Mouse (Mus musculus): ENCODE data around the gene F2rl2. TPM values are rescaled to one million over a fixed set of nuclear protein-coding genes. Genes with fewer than 3 reads are reported as not detected.
A peak's percentile ranks its signal among the peaks of the same experiment; 100 is the strongest.

The F2rl2 gene
- total RNA-seq (2014; fragmentation: Nextera tagmentation) = not detected in 2 replicates
- 0.09 and 1.1 TPM in 2 replicates for total RNA-seq (2017)

DNA sequence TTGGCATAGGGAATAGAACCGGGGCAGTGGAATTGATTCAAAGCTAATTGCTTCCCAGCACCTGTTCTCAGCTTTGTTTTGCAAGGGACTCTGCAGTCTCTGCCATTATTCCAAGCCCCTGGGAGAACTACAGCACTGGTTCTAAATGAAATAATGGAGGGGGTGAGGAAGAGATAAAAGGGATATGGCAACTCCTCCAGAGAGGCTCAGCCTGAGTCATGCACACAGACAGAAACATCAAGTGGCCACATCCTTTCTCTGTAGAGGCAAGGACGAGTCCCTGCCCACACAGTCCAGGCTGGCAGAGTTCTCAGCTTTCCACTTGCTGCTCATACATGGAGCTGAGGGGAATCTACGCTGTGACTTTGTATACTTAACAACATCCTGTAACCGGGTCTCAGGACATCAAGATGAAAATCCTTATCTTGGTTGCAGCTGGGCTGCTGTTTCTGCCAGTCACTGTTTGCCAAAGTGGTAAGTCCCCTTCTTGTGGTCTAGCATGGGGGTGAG lies at the start of gene F2rl2:
Gene F2rl2 (plus strand): TSS at position 200 of the 510 bp plus-strand sequence.
- ATAC-seq (replicated peaks; ENCODE audit: poor library complexity, severe bottlenecking) = peak; percentile 47

DNA sequence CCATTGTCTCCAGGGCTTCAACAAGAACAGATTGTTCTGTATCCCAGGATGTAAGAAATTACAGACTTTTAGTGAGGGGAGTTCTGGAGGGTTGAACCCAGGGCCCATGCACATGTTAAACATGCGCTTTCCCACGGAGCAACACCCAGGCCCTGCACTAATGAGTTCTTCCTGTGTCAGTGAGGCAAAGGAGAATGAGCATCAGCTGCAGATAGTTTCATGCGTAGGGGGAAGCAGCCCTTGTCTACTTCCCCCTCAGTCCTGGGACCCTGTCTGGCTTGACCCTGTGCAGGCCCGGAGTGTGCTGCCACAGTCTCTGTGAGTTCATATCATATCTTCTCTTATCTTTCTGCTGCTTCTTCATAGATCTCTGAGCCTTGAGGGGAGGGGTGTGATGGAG lies 49.4 kb upstream of the F2rl2 start:
- no peak for ATAC-seq (replicated peaks; ENCODE audit: poor library complexity, severe bottlenecking)

DNA sequence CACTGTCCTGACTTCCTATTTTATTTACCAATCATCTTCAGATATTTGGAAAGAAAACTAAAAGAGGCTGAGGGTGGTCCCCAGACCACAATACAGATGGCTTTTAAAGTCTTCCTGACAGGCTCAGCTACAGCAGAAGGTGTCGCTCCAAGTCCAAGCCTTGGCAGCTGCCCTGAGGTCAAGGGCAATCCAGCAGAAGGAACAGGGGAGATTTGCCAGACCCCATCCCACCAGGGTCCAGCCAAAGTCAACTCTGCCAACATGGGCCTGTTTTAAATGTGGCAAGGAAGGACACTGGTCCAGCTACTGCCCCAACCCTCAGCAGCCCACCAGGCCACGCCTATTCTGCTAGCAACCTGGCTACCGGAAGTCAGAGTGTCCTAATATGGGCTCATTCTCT lies 46.7 kb upstream of the F2rl2 start:
- no peak for ATAC-seq (replicated peaks; ENCODE audit: poor library complexity, severe bottlenecking)

DNA sequence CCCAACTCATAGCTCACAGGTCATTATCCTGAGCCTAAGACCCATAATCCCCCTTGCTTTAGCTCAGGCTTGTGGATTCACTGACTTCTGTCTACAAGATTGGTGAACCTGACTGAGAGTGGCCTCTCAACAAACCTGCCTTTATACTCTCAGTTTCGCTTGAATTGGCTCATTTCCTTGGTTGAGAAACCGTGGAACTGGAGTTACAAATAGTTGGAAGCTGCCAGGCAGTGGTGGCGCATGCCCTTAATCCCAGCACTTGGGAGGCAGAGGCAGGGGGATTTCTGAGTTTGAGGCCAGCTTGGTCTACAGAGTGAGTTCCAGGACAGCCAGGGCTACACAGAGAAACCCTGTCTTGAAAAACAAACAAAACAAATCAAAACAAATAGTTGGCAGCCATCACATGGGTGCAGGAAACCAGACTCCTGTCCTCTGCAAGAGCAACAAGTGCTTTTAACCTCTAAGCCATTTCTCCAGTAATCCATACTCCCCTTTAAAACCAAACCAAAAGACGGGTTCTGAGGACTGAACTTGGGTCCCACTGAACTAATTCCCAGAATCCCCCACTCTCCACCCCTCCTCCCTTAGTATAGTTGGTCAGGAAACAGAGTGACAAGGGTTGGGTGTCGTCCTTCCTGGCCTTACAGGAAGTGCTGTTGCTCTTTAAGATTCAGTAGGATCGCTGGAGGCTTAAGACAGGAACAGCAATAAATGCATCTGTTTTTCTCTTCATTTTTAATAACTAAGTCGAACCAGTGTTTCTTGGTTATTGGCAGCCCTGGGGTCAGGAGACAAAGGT lies 44.6 kb upstream of the F2rl2 start:
- ATAC-seq (replicated peaks; ENCODE audit: poor library complexity, severe bottlenecking) = no peak

DNA sequence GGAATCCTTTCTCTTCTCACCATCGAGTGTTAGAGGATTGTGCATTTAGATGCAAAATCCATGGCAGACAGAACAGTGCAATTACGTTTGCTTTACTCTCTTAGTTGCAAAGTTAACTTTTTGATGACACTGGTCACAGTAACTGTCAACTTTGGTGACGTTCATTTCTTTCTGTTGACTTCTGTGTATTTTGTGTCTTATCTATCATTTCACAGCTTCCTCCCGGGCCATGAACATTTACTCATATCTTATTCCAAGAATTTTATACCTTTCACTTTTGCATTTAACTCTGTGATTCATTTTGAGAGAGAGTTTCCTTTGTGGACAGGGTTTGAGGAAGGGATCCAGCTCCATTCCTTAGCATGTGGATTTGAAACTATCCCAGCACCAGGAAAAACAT lies 43.0 kb upstream of the F2rl2 start:
- no peak for ATAC-seq (replicated peaks; ENCODE audit: poor library complexity, severe bottlenecking)

DNA sequence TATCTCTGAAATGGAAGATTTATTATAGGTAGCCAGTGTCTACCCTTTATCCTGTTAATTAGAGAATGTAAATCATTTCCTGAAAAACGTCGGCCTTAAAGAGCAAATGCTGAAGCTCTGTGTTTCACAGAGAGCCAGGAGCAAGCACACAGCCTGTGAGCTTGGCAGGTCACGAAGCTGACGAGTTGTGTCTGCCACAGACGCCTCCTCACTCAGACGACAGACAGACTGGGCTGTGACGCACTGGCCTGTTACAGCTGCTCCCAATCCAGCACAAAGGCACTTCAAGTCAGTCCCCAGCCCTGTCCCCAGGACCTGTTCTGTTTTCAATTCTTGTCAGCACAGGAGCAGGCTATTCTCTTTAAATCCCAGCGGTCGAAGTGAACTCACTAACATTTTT lies 41.4 kb upstream of the F2rl2 start:
- no peak for ATAC-seq (replicated peaks; ENCODE audit: poor library complexity, severe bottlenecking)

DNA sequence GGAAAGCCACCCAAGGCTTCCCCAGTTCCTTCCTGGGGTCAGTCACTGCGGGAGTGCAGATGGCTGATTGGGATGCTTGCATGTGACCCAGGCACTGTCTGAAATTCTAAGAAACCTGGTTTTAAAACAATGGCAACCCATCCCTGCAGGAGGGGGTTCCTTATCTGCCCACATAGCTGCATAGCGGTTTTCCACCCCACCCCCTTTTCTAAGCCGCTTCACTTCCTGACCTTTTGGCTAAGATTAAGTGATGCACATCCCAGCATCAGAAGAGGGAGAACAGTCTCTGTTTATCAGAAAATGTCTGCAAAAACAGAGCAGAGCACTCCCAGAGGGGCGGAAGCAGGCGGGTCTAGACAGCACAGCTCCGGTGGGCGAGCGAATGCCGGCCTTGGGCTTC lies 39.5 kb upstream of the F2rl2 start:
- no peak for ATAC-seq (replicated peaks; ENCODE audit: poor library complexity, severe bottlenecking)

DNA sequence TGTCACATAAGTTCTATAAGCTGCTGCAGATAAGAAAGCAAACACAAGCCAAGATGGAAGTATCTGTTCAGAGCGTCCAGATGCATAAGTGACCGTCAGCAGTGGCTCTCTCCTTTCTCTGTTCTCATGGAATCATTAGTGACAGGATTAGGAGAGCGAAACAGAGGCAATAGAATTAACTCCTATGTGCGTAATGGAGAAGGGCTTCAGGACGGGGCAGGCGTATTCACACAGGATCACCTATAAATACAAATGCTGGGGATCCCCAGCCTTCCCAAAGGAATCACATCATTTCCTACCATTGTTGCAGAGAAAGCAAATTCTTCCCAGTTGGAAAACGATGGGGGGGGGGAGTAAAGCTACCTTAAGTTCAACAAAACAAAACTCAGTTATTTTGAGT lies 37.2 kb upstream of the F2rl2 start:
- no peak for ATAC-seq (replicated peaks; ENCODE audit: poor library complexity, severe bottlenecking)

DNA sequence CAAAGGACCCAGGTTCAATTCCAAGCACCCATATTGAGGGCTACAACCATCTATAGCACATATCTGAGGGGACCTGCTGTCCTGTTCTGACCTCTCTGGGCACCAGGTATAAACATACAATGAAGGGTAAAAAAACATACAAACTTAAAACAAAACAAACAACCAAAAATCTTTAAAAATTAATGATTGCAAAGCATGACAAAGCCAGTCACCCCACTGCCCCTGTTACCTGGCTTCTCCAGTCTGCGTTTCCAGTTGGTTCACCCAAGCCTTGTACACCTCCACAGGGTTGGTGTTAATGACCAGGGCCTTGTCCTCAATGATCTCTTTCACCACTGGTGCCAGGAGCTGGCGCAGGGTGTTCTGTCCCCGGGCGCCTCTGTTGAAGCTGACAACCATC lies 32.8 kb upstream of the F2rl2 start:
- ATAC-seq (replicated peaks; ENCODE audit: poor library complexity, severe bottlenecking) = no peak

DNA sequence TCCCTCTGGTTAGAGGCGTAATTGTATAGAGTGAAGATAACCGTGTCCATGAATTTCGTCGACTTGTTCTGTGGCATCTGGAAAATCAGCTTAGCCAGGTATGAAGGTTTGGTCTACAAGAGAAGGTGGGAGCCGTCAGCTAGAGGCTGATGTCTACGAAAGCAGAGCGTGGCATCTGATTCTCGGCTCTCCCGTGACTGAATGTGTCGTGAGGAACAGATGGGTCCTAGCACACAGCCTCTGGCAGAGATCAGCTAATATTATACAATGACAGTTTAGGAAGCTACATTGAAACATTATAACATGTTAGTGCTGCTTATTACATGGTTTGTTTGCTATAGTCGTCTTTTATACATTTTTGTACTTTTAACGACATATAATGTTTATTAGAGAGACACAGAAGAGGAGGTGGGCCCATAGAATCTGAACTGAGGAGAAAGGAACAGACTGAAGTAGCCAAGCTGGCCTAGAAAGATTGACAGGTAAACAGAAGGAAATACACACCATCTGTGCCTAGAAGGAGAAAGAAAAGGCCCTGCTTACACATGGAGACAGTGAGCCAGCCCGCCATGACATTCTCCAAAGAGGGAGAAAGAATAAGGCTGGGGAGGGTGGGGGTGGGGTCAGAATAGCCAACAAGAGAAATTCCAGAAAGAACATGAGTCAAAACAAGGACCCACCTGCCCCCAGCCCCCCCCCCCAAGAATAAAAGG lies 30.9 kb upstream of the F2rl2 start:
- no peak for ATAC-seq (replicated peaks; ENCODE audit: poor library complexity, severe bottlenecking)

DNA sequence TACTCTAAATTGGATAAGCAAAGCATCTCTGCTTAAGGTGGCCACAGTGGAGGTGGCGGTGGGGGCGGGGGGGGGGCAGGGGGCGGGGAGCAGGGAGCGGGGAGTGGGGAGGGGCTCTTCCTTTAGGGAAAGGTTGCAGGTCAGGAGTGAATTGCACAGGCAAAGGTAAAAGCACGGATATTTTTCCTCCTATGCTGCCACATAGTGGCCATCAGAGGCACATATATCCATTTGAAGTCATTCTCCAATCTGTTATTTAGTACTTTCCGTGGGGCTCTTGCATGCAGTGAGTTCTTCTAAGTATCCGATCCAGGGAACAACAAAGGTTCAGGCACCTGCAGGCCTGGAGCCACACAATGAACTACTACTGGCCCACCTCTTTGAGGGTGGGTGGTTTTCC lies 29.4 kb upstream of the F2rl2 start:
- ATAC-seq (replicated peaks; ENCODE audit: poor library complexity, severe bottlenecking) = no peak

DNA sequence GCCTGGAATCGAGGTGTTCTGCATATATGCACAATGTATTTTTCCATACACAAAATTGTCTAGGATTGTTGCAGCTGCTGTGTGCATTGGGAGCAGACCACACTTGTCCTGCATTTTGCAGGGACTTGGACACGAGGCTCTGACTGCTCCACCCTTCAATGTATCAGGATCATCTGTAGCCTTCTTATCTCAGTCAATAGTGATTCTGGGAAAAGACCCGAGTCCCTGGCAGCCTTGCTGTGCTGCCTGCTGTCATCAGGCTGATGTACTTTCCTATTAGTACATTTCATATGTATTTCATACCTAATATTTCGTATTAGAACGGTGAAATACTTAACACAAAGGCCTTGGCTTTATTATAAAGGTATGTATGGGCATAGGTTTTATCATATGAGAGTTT lies 26.1 kb upstream of the F2rl2 start:
- ATAC-seq (replicated peaks; ENCODE audit: poor library complexity, severe bottlenecking) = no peak

DNA sequence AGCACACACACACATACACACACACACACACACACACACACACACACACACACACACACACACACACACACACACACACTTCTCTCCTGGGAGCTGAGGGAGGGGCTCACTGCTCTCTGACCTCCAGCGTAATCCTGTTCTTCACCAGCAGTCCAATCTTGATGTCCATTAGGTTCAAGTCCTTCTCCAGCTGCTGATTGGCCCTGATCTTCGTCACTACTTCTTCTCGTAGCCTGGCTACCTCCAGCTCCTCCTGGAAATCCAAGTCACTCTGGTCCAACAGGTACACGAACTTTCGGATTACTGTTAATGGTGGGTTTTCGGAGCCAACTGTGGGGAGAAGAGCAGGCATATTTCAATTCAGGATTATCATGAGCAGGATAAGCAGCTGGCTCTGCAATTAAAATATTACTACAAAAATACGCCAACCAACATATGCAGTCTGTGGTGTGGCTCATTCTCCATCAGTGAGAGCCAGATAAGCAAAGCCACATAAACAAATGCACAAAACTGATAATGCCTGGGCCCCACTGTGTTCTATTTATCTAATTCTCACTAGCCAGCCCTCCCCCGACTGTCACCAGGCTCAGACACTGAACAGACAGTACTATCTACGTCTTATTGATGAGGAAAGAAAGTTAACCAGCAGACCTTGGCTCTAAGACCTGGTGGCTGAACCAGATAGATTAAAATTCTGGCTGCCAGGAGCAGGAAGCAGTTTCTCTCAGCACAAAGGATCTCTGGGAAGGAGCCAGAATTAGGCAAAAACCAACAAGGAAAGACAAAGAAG lies 25.4 kb upstream of the F2rl2 start:
- ATAC-seq (replicated peaks; ENCODE audit: poor library complexity, severe bottlenecking) = no peak

DNA sequence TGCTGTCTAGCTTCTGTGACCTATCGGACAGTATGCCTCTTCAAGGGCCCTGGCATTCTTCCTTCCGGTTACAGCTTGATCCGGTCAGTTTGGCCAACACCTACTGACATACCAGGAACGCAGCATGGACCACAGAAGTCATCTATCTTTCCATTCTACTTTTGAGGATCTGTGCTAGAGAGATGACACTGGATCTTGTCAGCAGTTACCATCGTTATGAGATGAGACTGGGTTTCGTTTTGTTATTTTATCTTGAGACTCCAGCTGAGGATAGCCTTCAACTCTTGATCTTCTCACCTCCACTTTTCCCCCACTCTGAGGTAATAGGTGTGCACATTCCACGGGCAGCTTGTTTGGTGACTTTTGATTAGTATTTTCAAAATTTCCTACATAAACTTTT lies 24.3 kb upstream of the F2rl2 start:
- no peak for ATAC-seq (replicated peaks; ENCODE audit: poor library complexity, severe bottlenecking)

DNA sequence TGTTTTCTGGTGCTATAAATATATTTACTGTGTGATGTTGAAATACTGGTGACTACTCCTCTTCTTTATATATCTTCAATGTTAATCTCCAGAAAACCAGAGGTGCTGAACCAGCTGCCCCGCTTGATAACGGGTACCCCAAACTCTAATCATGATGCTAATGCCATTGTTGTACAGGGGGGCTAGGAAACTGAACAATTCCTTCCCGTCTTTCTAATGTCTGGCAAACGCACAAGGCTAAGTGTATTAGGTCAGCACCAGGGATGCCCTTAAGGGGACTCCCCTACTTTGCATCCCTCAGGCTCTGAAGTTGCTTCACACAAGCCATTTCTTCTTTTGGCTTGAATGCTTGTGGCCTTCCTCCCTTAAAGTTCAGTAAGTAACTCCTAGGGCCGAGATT lies 17.6 kb upstream of the F2rl2 start:
- ATAC-seq (replicated peaks; ENCODE audit: poor library complexity, severe bottlenecking) = no peak

DNA sequence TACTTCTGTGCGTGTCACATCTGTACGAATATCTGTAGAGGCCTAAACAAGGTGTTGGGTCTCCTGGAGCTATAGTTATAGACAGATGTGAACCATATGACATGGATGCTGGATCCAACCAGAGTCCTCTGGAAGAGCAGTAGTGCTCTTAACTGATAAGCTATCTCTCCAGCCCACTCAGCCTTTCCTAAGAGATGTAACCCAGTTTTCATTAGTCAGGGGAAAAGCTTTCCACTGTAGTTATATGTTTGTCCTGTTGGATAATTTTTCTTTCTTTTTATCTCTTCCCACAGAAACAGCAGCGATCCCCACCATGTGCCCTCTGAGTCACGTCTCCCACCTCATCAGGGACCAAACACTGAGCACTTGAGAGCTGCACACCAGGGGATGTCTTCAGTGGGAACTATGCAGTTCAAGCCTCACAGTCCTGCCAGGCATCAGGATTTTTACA lies 17.1 kb upstream of the F2rl2 start:
- ATAC-seq (replicated peaks; ENCODE audit: poor library complexity, severe bottlenecking) = no peak

DNA sequence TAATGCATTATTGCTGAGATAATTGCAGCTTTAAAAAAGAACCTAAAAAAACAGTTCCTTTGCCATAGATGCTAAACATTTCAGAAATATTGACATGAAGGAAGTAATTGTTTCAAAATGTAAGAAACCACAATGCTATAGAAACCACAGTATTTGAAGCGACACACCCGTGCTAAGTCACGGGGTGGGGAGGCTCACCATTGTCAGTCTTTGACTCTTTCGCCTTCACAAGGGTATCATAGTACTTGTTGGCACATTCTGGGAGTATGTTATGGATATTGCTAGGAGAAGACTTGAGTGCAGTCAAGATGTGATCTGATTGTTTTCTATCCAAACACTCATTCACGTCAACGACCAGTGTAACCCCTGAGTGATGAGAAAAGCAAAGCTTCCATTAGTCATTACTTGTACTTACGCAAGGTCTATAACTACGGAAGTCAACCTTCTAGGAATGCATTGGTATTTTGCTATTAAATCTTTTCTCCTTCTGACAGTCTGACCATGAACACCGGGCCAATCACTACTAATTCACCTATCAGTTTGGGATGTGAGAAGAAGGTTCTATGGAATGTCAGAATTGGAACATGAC lies 11.9 kb upstream of the F2rl2 start:
- peak; percentile 60 for ATAC-seq (replicated peaks; ENCODE audit: poor library complexity, severe bottlenecking)

DNA sequence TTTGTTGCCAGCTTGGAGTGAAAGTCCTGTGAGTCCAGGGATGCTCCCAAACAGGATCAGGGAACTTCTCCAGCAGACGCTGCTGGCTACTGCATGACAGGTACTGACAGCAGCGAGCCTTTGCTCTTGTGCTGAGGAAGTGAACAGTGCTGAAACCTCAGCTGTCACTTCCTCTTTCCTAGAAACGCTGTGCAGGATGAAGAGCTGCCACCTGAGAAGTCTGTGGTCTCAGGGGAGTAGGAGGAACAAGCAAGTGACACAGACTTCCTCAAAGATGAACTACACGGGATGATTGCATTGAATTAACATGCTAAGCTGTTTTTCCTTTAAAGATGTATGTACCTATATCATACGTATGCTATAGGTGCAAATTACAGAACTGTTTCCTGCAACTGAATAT lies 10.9 kb upstream of the F2rl2 start:
- ATAC-seq (replicated peaks; ENCODE audit: poor library complexity, severe bottlenecking) = peak; percentile 96

DNA sequence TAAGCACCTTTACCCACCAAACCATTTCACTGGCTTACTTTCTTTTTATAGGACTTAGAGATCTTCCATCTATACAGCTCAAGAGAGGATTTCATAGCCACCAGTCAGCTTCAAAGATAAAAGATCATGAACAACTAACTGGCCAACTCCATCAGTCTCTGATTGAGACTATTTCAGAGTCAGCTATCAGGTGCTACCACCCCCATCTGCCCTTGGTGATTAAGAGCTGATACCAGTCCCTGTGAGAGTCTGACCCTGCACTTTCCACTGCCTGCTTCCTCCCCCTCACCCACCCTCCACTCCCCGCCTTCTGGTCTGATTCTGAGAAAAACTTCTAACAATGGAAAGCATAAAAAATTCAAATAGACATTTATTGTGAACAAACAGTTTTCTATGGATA lies 8.1 kb upstream of the F2rl2 start:
- no peak for ATAC-seq (replicated peaks; ENCODE audit: poor library complexity, severe bottlenecking)

DNA sequence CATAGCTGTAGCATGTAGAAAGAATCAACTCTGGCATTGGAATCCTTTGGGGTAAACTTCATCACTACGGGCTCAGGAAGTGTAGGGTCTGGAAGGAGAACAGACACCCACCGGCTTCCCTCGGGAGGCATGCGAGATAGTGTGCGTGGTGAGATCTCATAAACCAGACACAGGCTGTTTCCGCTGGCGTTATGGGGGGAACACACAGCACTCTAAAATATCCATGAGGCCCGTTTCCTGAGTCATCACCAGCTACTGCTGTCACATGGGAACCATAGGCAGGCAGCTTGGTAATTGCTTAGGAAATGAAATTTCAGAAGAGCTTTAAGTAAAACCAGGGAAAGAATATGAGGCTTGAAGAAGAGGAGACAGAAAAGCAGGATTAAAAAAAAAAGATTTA lies 4.5 kb upstream of the F2rl2 start:
- no peak for ATAC-seq (replicated peaks; ENCODE audit: poor library complexity, severe bottlenecking)
